9 mouse cellular contexts compared by ENCODE assay signal in the genomic region with DNA sequence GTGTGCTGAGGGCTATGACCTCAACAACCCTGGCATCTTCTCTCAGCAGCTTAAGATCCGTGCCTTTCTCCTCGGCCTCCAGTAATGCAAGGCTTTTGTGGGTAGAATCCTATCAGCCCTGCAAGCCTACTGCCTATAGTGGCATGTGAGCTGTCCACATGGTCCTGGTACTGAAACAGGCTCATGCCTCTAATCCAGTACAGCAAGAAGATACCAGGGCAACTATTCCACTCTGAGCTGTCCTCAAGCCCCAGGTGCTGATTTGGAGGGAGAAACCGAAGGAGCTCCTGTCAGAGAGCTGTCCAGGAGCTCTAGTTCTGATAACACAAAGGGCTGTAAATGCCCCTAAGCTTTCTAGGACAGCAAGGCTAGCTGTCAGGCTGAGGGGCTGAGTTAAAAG.
DNase-seq lines count a peak whose midpoint lies in the region; ATAC-seq lines count a peak whose summit lies in the region.
"Had no signal": no experiment of that assay in that cellular context is flagged by ENCODE, and none has a peak within 500 bp of the region (broad histone marks: within the 10 kb centered on the region; RNA-seq: fewer than 3 reads in every experiment).

No protein-coding gene starts in this region.

- H3K27ac ChIP-seq in hindbrain, embryonic 10.5 days, result no peak overlapping the region
- H3K27ac ChIP-seq in hindbrain, embryonic 12.5 days, result no peak overlapping the region
- H3K27ac ChIP-seq in heart, embryonic 16.5 days (ENCODE audit: low read length), result no peak overlapping the region
- H3K27ac ChIP-seq in neural tube, embryonic 11.5 days (ENCODE audit: low read depth, low read length), result no peak overlapping the region
- H3K27ac ChIP-seq: midbrain, embryonic 12.5 days had no signal

- H3K36me3 ChIP-seq in hindbrain, embryonic 10.5 days, result no peaks in the 10 kb centered on the region
- no peaks in the 10 kb centered on the region for H3K36me3 ChIP-seq in hindbrain, embryonic 12.5 days
- no peaks in the 10 kb centered on the region for H3K36me3 ChIP-seq in heart, embryonic 16.5 days (ENCODE audit: control insufficient read depth, insufficient read depth)
- H3K36me3 ChIP-seq in neural tube, embryonic 11.5 days (ENCODE audit: control insufficient read depth, insufficient read depth, low read length), result no peaks in the 10 kb centered on the region
- H3K36me3 ChIP-seq: midbrain, embryonic 12.5 days had no signal

- ATAC-seq in hindbrain, embryonic 12.5 days (ENCODE audit: low FRiP score), result no peak
- peak; percentile 92 for ATAC-seq in common myeloid progenitor, adult 5-6 weeks (replicated peaks; ENCODE audit: low read depth, poor library complexity, severe bottlenecking)
- ATAC-seq in heart, embryonic 16.5 days (replicated peaks; ENCODE audit: extremely low read depth, insufficient read depth, low FRiP score), result peak; percentile 55
- no peak for ATAC-seq in neural tube, embryonic 11.5 days (ENCODE audit: insufficient read depth, low FRiP score, low TSS enrichment)

- WGBS in hindbrain, embryonic 10.5 days, result 15% methylated on average over 3 of the region's 3 CpGs
- WGBS in hindbrain, embryonic 12.5 days, result 14% methylated on average over 3 of the region's 3 CpGs
- 3% methylated on average over 3 of the region's 3 CpGs for WGBS in heart, embryonic 16.5 days
- WGBS in neural tube, embryonic 11.5 days, result 15% methylated on average over 3 of the region's 3 CpGs

- H3K9me3 ChIP-seq in hindbrain, embryonic 10.5 days, result no peaks in the 10 kb centered on the region
- no peaks in the 10 kb centered on the region for H3K9me3 ChIP-seq in hindbrain, embryonic 12.5 days (replicated peaks)
- no peaks in the 10 kb centered on the region for H3K9me3 ChIP-seq in heart, embryonic 16.5 days (replicated peaks; ENCODE audit: control insufficient read depth, low read length)
- H3K9me3 ChIP-seq in neural tube, embryonic 11.5 days (ENCODE audit: control insufficient read depth, low read length), result no peaks in the 10 kb centered on the region
- H3K9me3 ChIP-seq: midbrain, embryonic 12.5 days had no signal

- no peaks in the 10 kb centered on the region for H3K27me3 ChIP-seq in hindbrain, embryonic 10.5 days (ENCODE audit: insufficient read depth, poor library complexity, severe bottlenecking)
- no peaks in the 10 kb centered on the region for H3K27me3 ChIP-seq in hindbrain, embryonic 12.5 days
- H3K27me3 ChIP-seq in heart, embryonic 16.5 days (ENCODE audit: control insufficient read depth, insufficient read depth, low read length), result no peaks in the 10 kb centered on the region
- no peaks in the 10 kb centered on the region for H3K27me3 ChIP-seq in neural tube, embryonic 11.5 days (ENCODE audit: control insufficient read depth, insufficient read depth, low read length)
- H3K27me3 ChIP-seq: midbrain, embryonic 12.5 days had no signal

- no peak overlapping the region for H3K9ac ChIP-seq in hindbrain, embryonic 12.5 days
- H3K9ac ChIP-seq in heart, embryonic 16.5 days (ENCODE audit: low read length), result no peak overlapping the region
- H3K9ac ChIP-seq in neural tube, embryonic 11.5 days (ENCODE audit: low read length), result no peak overlapping the region
- H3K9ac ChIP-seq: midbrain, embryonic 12.5 days had no signal

- H3K4me2 ChIP-seq in hindbrain, embryonic 12.5 days (replicated peaks), result no peak overlapping the region
- no peak overlapping the region for H3K4me2 ChIP-seq in heart, embryonic 16.5 days (ENCODE audit: low read depth, low read length)
- H3K4me2 ChIP-seq in neural tube, embryonic 11.5 days (ENCODE audit: low read depth), result no peak overlapping the region
- H3K4me2 ChIP-seq: midbrain, embryonic 12.5 days had no signal

- peaks cover 17% of the 10 kb centered on the region for H3K4me1 ChIP-seq in hindbrain, embryonic 10.5 days (replicated peaks)
- peaks cover 19% of the 10 kb centered on the region for H3K4me1 ChIP-seq in hindbrain, embryonic 12.5 days
- H3K4me1 ChIP-seq in heart, embryonic 16.5 days (ENCODE audit: control insufficient read depth, insufficient read depth, low read length), result no peaks in the 10 kb centered on the region
- H3K4me1 ChIP-seq in neural tube, embryonic 11.5 days (ENCODE audit: control insufficient read depth, insufficient read depth, low read length), result no peaks in the 10 kb centered on the region

- H3K4me3 ChIP-seq in hindbrain, embryonic 10.5 days, result no peak overlapping the region
- no peak overlapping the region for H3K4me3 ChIP-seq in hindbrain, embryonic 12.5 days
- H3K4me3 ChIP-seq in heart, embryonic 16.5 days (ENCODE audit: low read length), result no peak overlapping the region
- H3K4me3 ChIP-seq in neural tube, embryonic 11.5 days (ENCODE audit: low read depth, low read length), result no peak overlapping the region
- H3K4me3 ChIP-seq: midbrain, embryonic 12.5 days had no signal

- peak; percentile 81 for DNase-seq in hindbrain, embryonic 10.5 days (ENCODE audit: low spot score)
- DNase-seq in B cell, adult 2 months, result peak; percentile 30 to 36
- DNase-seq in kidney, postnatal 4 days, result peak; percentile 92 to 95
- peak; percentile 76 for DNase-seq in neural tube, embryonic 11.5 days (ENCODE audit: low spot score)
- DNase-seq in MN1 (ENCODE audit: low spot score), result no peak

Comparison
In these comparisons a context has a peak if more than half of its experiments do, and no peak if none do; other contexts are left out.
1. ATAC-seq: peak in common myeloid progenitor, adult 5-6 weeks (single experiment) and heart, embryonic 16.5 days (single experiment); none in hindbrain, embryonic 12.5 days (single experiment) and neural tube, embryonic 11.5 days (single experiment).